Comparison of ENCODE assay signal across 8 mouse cellular contexts in genomic region chr9:21927208-21927753, GRCm38 (mm10). TPM values are rescaled to one million over a fixed set of nuclear protein-coding genes. Genes with fewer than 3 reads are reported as not detected.
DNase-seq lines count a peak whose midpoint lies in the region; ATAC-seq and TF ChIP-seq lines count a peak whose summit lies in the region.

Ccdc159 (plus strand) TSS chr9:21927471.
Tmem205 (minus strand) TSS chr9:21927556.

- H3K27ac ChIP-seq in forebrain, embryonic 11.5 days (ENCODE audit: low read depth, low read length): peak within 1 kb of the TSS; percentile 53; the same call in 1 of the 2 replicates
- H3K27ac ChIP-seq in heart, embryonic 15.5 days: peak within 1 kb of the TSS; percentile 74
- peak within 1 kb of the TSS; percentile 37; the same call in 1 of the 2 replicates for H3K27ac ChIP-seq in liver, embryonic 12.5 days
- peak within 1 kb of the TSS; percentile 83 for H3K27ac ChIP-seq in testis, adult 2 months (ENCODE audit: control insufficient read depth, insufficient read depth, low read depth, low read length)

- peak within 1 kb of the TSS; percentile 50 for H3K4me2 ChIP-seq in forebrain, embryonic 11.5 days (ENCODE audit: low read depth, low read length, severe bottlenecking)
- H3K4me2 ChIP-seq in heart, embryonic 15.5 days: peak within 1 kb of the TSS; percentile 69
- H3K4me2 ChIP-seq in liver, embryonic 12.5 days: peak within 1 kb of the TSS; percentile 71

- H3K36me3 ChIP-seq in forebrain, embryonic 11.5 days (ENCODE audit: control insufficient read depth, insufficient read depth, low read length): no peaks in the 10 kb centered on the region
- H3K36me3 ChIP-seq in heart, embryonic 15.5 days: no peaks in the 10 kb centered on the region
- H3K36me3 ChIP-seq in liver, embryonic 12.5 days: peaks cover 7% of the 10 kb centered on the region
- H3K36me3 ChIP-seq in testis, adult 2 months (ENCODE audit: control insufficient read depth, insufficient read depth, low read length): no peaks in the 10 kb centered on the region

- H3K4me3 ChIP-seq in forebrain, embryonic 11.5 days (ENCODE audit: low read depth, low read length): peak within 1 kb of the TSS; percentile 49
- peak within 1 kb of the TSS; percentile 60 for H3K4me3 ChIP-seq in heart, embryonic 15.5 days
- H3K4me3 ChIP-seq in liver, embryonic 12.5 days: peak within 1 kb of the TSS; percentile 57
- peak within 1 kb of the TSS; percentile 94 for H3K4me3 ChIP-seq in testis, adult 2 months (ENCODE audit: control insufficient read depth, low read depth, low read length)

- no peaks in the 10 kb centered on the region for H3K27me3 ChIP-seq in forebrain, embryonic 11.5 days (ENCODE audit: control insufficient read depth, insufficient read depth, low read length)
- no peaks in the 10 kb centered on the region for H3K27me3 ChIP-seq in heart, embryonic 15.5 days
- 0 out of 2 replicates have a peak, but pooled peaks cover 3% of the 10 kb centered on the region for H3K27me3 ChIP-seq in liver, embryonic 12.5 days (replicated peaks)
- H3K27me3 ChIP-seq in testis, adult 2 months (ENCODE audit: control insufficient read depth, insufficient read depth, low read length): no peaks in the 10 kb centered on the region

- peak; percentile 99 for DNase-seq in ES-CJ7 (ENCODE audit: low read depth, low spot score)
- peak; percentile 47 for DNase-seq in c-Kit-positive CD71-positive TER-119-positive erythroid progenitor cells, embryonic 14.5 days (ENCODE audit: low spot score)
- peak; percentile 94 for DNase-seq in forebrain, embryonic 11.5 days (ENCODE audit: low spot score)
- DNase-seq in kidney, postnatal 14 days: peak; percentile 97
- DNase-seq in neural tube, embryonic 10.5 days (ENCODE audit: extremely low spot score, low spot score): peak; percentile 89

- H3K9me3 ChIP-seq in forebrain, embryonic 11.5 days (ENCODE audit: control insufficient read depth, low read length): no peaks in the 10 kb centered on the region
- H3K9me3 ChIP-seq in heart, embryonic 15.5 days (replicated peaks): no peaks in the 10 kb centered on the region
- no peaks in the 10 kb centered on the region for H3K9me3 ChIP-seq in liver, embryonic 12.5 days (replicated peaks)

- under 1% methylated on average over 28 of the region's 28 CpGs for WGBS in forebrain, embryonic 11.5 days
- WGBS in heart, embryonic 15.5 days: under 1% methylated on average over 28 of the region's 28 CpGs
- under 1% methylated on average over 28 of the region's 28 CpGs for WGBS in liver, embryonic 12.5 days (ENCODE audit: insufficient replicate concordance)

- no peak for TF ChIP-seq CTCF in testis, adult 2 months (IDR thresholded peaks at IDR 0.05; ENCODE audit: control insufficient read depth, insufficient read depth, insufficient replicate concordance, low read depth, low read length)

- TF ChIP-seq POLR2A in testis, adult 2 months (IDR thresholded peaks at IDR 0.05; ENCODE audit: control insufficient read depth, low read depth, low read length): peak; percentile 75; the same call in 1 of the 2 replicates

- peaks cover 6% of the 10 kb centered on the region; the same call in 1 of the 2 replicates for H3K4me1 ChIP-seq in forebrain, embryonic 11.5 days (replicated peaks; ENCODE audit: control insufficient read depth, insufficient read depth, low read length)
- H3K4me1 ChIP-seq in heart, embryonic 15.5 days (replicated peaks): peaks cover 34% of the 10 kb centered on the region
- H3K4me1 ChIP-seq in liver, embryonic 12.5 days: peaks cover 47% of the 10 kb centered on the region
- H3K4me1 ChIP-seq in testis, adult 2 months (ENCODE audit: control insufficient read depth, insufficient read depth, low read length): peaks cover 9% of the 10 kb centered on the region

- H3K9ac ChIP-seq in forebrain, embryonic 11.5 days (ENCODE audit: low read length): peak within 1 kb of the TSS; percentile 70
- H3K9ac ChIP-seq in heart, embryonic 15.5 days: peak within 1 kb of the TSS; percentile 62
- H3K9ac ChIP-seq in liver, embryonic 12.5 days: peak within 1 kb of the TSS; percentile 37

- peak; percentile 98 for ATAC-seq in forebrain, embryonic 11.5 days (replicated peaks; ENCODE audit: low FRiP score)
- peak; percentile 92 for ATAC-seq in heart, embryonic 15.5 days (replicated peaks; ENCODE audit: insufficient number of reproducible peaks, insufficient read depth, low FRiP score, low read depth)
- peak; percentile 78 for ATAC-seq in liver, embryonic 12.5 days

RNA-seq across cellular contexts. Expression of gene Ccdc159, which starts in this region (rescaled TPM):
- polyA plus RNA-seq in forebrain, embryonic 11.5 days (2014; fragmentation: Nextera tagmentation; extraction: Ambion mirVana): 4.4 and 4.5 TPM in 2 replicates
- polyA plus RNA-seq in heart, embryonic 15.5 days (2015; fragmentation: Nextera tagmentation; extraction: Ambion mirVana): 2.7 and 3.5 TPM in 2 replicates
- polyA plus RNA-seq in liver, embryonic 12.5 days (2016; fragmentation: Nextera tagmentation; extraction: Ambion mirVana): 1.3 and 2.2 TPM in 2 replicates
- polyA plus RNA-seq in testis, adult 2 months (2012; rRNA removed): 72.0 and 74.9 TPM in 2 replicates

RNA-seq across cellular contexts. Expression of gene Tmem205, which starts in this region (rescaled TPM):
- polyA plus RNA-seq in forebrain, embryonic 11.5 days (2014; fragmentation: Nextera tagmentation; extraction: Ambion mirVana): 30.3 and 31.0 TPM in 2 replicates
- polyA plus RNA-seq in heart, embryonic 15.5 days (2015; fragmentation: Nextera tagmentation; extraction: Ambion mirVana): 36.9 and 44.9 TPM in 2 replicates
- 39.9 and 41.8 TPM in 2 replicates for polyA plus RNA-seq in liver, embryonic 12.5 days (2016; fragmentation: Nextera tagmentation; extraction: Ambion mirVana)
- 296 and 312 TPM in 2 replicates for polyA plus RNA-seq in testis, adult 2 months (2012; rRNA removed)

Comparison
In these comparisons a context has a peak if more than half of its experiments do, and no peak if none do; other contexts are left out.
1. Peak in every context shown above with its lines: DNase-seq, ATAC-seq, H3K4me3 ChIP-seq and H3K27ac ChIP-seq.
2. RNA of gene Ccdc159 (polyA plus RNA-seq): 72.0 to 74.9 TPM in testis, adult 2 months; 4.4 to 4.5 TPM in forebrain, embryonic 11.5 days, 2.7 to 3.5 TPM in heart, embryonic 15.5 days and 1.3 to 2.2 TPM in liver, embryonic 12.5 days; every median in the first group is over 10 times any median in the second.
3. DNase-seq: peak in every context shown above with its lines; median percentile 99 in ES-CJ7; 97 in kidney, postnatal 14 days; 94 in forebrain, embryonic 11.5 days; 89 in neural tube, embryonic 10.5 days; 47 in c-Kit-positive CD71-positive TER-119-positive erythroid progenitor cells, embryonic 14.5 days.